Mouse (Mus musculus): ENCODE data around the gene Usp2. TPM values are rescaled to one million over a fixed set of nuclear protein-coding genes. Genes with fewer than 3 reads are reported as not detected.

Usp2 gene
- polyA plus RNA-seq, 1 experiment: 16.4 TPM

DNA sequence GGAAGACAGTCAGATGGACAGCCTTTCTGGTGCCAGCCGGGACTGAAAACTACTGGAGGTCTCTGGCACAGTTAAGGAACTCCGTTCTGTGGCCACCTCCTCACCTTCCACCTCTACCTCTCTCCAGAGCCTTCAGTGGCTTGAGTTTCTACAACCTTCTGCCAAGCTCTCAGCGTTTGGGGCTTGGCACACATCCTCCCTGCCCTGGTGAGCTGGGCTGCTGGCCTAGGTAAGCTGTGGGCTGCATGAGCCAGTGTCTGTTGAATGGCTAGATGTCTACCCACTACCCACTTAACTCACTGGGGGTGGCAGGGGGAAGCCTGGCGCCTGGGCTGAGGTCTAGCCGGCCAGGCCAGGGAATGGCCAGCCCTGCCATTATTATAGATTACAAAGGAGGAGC is 6.3 kb downstream of the Usp2 start:
- WGBS: 87% methylated on average over 5 of the region's 5 CpGs
- no peak for DNase-seq (ENCODE audit: low read depth, low spot score)

DNA sequence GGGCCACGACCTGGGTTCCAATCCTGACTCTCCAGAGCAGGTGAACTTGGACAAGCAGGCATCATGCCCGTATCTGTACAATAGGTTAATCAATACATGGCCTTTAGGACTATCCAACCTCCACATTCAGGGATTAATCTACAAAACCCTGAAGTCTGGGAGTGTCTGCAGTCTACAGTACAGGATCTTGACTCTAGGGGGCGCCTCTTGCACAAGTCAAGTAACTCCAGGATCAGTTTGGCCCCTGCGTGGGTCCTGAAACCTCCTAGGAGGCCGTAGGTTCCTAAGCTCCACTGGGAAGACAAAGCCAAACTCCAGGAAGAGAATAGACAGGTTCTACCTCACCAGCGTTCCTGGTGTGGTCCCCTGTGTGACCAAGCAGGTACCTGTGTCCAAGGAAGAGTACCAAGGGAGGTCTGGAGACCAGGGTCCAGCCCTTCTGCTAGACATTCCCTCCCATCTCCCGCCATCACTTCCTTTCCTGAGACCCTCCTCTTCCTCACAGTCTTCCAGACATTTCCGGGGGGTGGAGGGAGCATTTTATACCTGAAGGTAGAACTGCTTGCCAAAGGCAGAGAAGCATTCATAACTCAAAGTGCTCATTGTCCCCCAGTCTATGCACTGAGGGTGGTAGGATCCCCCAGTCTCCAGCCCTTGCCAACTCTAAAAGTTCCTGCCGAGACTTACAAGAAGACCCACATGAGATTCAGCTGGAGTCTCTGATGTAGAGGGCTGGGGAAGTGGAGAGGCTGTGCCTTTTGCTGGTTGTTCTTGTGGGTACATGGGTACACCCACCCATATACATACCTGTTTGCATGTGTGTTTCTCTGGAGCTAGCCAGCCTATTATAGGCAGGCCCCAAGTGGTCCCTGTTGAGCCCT is 7.8 kb downstream of the Usp2 start:
- 64% methylated on average over 9 of the region's 9 CpGs for WGBS
- no peak for DNase-seq (ENCODE audit: low read depth, low spot score)

DNA sequence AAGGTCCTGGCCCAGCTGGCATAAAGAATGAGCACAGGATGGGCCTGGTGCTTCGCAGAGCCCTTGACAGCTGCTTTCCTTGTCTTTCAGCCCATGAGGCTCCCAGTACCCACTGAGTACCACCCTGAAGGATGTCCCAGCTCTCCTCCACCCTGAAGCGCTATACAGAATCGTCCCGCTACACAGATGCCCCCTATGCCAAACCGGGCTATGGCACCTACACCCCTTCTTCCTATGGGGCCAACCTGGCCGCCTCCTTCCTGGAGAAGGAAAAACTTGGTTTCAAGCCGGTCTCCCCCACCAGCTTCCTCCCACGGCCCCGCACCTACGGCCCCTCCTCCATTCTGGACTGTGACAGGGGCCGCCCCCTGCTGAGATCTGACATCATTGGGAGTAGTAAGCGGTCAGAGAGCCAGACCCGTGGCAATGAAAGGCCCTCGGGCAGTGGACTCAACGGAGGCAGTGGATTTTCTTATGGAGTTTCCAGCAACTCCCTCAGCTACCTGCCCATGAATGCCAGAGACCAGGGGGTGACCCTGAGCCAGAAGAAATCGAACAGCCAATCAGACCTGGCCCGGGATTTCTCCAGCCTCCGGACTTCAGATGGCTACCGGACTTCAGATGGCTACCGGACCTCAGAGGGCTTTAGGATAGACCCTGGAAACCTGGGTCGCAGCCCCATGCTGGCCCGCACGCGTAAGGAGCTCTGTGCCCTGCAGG is 8.6 kb downstream of the Usp2 start:
- 83% methylated on average over 24 of the region's 24 CpGs for WGBS
- DNase-seq (ENCODE audit: low read depth, low spot score): no peak

DNA sequence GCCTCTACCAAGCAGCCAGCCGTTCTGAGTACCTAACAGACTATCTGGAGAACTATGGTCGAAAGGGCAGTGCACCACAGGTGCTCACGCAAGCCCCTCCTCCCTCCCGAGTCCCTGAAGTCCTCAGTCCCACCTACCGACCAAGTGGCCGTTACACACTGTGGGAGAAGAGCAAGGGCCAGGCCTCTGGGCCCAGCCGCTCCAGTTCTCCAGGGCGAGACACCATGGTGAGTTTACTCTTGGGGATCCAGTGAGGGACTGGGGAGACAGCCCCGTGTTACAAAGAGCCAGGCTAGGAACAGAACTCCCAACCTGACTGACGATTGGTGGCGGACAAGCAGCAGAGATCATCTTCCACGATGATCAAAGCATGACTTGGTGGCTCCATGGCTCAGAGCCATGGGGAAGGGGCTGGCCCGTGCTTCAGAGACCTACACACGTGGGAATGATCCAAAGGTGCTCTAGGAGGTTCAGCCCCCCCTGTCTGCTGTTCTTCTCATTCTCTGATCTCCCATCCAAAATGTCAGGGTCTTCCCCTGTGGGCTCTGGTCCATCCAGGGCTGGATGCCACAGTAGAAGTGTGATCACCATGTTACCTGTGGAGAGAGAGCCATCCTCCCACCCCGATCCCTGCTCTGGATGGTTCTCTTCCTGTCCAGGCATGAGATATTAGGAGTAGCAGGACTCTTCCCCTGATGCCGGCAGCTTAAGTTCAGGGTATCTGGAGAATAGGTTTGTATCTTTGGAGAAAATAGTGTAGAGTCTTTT is 9.4 kb downstream of the Usp2 start:
- 75% methylated on average over 16 of the region's 16 CpGs for WGBS
- no peak for DNase-seq (ENCODE audit: low read depth, low spot score)

DNA sequence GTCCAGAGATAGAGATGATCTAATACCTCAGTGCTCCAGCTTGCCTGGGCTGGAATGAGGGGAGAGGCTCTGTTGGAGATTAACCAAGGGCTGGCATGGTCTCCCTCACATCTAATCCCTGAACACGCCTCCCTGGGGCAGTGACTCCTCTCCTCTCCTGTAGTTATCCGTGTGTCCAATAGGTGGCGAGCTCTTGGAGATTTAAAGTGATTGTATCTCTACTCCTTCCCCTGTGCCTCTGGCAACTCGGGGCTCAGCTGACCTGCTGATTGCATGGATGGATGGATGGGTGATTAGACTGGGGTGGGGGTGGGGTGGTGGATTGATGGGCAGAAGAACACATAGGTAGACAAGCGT is 9.9 kb downstream of the Usp2 start:
- 18% methylated on average over 5 of the region's 5 CpGs for WGBS
- DNase-seq (ENCODE audit: low read depth, low spot score): no peak

DNA sequence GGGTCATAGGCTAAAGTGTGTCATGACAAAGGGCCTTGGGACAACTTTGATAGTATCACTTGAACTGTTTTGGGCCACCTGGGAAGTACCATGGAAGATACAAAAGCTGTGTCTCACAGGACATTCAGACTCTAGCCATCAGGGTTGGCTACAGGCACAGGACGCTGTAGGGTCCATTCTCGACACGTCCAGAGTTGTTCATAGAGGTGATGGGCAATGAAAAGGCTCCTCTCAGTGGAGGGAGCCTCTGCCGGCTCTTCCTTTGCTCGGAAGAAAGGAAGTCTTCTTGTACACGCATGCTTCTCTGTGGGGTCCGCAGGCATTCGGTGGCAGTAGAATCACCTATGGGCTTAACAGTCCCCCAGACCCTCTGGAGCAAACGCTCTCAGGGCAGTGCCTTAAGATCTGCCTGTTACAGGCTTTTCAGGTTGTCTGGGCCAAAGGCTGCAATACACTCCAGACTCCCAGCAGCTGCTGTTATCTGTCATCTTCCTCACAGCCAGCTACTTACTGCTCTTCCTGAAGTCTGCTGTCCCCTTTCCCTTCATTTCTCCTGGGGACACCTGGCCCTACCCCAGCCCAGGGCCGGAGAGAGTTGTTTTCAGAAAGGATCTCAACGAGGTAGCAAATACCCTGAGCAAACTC is 10.6 kb downstream of the Usp2 start:
- DNase-seq (ENCODE audit: low read depth, low spot score): no peak
- WGBS: 83% methylated on average over 11 of the region's 11 CpGs

DNA sequence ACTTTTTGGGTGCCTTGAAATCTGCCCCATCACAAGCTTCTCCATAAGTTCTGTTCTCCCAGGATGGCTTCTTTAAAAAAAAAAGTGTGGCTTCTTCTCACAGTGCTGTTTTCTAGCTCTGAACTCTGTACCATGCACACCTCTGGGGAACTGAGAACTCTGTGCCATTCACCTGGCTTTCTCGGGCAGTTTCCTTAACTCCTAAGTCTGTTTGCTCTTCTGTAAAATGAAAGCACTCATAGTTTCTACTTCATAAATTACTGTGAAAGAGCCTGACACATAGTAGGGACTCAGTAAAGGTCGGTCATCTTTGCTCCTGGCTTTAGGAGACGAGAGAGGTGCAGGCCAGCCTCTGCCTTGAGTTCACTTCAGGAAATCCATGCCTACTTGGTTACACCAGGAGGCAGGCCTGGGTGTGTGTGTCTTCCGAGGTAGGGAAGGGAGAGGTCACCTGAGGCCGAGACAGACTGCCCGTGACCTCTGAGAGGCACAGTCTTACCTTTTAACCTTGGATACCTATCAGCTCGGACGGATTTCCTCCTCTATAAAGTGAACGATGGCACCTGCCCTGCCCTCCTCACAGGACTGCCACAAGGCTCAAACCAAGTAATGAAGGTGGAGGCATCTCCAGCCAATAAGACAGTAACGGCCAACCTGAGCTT is 11.4 kb downstream of the Usp2 start:
- WGBS: 34% methylated on average over 10 of the region's 10 CpGs
- no peak for DNase-seq (ENCODE audit: low read depth, low spot score)

DNA sequence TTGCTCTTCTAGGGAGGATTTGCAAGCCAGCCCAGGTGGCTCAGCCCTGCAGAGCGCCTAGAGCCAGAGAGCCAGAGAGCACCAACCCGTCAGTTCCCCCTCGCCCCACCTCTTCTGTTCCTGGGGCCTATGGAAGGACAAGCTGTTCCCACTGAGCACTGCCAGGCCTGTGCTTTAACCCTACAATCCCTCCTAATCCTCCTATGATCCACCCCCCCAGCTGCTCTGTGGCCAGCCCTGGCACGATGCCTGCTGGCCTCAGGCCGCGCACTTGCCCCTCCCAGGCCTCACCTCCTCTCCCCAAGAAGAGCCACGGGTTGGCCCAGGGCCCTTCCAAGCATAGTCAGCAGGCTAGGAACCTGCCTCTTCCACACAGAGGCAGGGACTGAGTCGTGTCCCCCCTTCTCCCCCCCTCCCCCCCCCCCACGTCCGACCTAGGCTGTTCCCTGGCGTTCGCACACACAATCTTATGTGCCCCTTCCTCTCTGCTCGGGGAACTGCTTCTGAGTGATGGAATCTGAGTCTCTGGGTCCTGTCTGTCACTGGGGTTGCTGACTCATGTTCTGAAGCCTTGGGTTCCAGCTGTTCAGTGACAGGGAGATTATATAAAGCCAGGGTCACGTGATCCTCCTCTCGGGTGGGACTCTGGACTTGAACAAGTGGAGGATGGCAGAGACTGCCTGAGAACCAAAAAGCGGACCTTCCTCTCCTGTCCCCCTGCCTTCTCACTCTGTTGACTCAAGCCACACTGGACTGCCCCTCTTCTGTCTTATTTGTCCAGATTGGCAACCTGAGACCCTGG is 12.3 kb downstream of the Usp2 start:
- no peak for DNase-seq (ENCODE audit: low read depth, low spot score)
- WGBS: 13% methylated on average over 16 of the region's 16 CpGs

DNA sequence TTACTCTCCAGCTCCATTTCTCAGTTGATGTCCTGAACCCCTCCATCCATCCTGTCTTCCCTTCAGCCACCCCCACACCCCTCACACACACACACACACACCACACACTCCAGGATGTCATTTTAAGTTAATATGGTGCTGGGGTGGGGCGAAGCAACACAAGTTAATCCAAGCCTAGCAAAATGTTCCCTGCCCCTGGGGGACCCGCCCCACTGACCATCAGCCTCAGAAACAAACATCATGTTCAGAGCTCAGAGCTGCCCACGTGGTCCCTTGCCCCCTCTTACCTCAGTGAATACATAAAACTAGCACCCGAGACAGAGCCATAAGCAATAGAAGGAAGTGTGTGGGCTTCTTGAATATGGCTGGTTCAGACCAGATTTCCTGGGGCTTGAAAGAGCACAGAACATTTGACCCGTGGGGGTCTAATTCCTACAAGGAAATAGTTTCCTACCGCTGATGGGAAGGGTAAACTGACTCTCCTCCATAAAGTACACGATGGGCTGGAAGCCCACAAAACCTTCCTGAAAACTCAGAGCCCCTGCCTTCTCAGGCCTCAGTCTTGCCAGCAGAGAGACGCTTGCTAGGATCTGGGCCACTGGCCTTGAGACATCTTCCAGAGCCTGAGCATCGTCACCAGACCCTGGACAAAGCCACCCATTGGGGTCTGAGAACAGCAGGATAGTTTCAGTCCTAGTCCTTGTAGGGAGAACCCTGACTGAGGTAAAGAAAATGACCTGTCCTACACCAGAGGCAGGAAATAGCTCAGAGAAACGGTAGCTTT is 13.4 kb downstream of the Usp2 start:
- DNase-seq (ENCODE audit: low read depth, low spot score): no peak
- 55% methylated on average over 10 of the region's 10 CpGs for WGBS

DNA sequence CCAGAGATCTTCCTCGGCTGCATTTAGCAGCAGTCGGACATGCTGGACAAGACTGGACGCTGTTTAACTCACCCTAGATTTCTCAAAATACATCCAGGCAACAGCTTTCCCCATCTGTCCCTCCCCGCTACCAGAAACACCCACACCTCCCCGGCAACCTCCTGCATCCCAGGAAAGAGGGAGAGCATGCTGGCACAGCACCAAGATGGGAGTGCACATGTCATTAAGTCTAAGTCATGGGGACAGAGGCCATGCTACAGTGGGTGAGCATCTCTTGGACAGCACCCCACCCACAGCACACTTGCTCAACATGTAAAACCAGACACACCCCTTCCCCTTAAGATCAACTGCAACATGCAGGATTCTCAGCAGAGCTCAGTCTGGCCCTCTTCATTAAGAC is 14.1 kb downstream of the Usp2 start:
- no peak for DNase-seq (ENCODE audit: low read depth, low spot score)
- WGBS: 44% methylated on average over 5 of the region's 5 CpGs

DNA sequence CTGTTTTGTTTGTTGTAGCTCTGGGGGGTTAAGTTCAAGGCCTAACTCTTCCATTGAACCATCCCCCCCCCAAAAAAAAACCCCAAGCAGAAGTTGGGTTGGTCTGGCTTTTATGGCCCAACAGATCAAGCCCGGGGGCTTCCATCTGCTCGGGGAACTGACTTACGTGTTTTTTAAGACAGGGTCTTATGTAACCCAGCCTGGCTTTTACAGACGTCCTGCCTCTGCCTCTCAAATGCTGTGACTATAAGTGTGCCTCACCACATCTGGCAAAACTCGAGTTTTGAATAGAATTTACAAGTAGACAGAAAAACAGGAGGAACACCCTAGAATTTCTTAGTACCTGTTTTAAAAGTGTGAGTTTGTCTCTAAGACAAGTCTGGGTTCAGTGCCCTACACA is 14.8 kb downstream of the Usp2 start:
- no peak for DNase-seq (ENCODE audit: low read depth, low spot score)
- WGBS: 67% methylated on average over 5 of the region's 5 CpGs

DNA sequence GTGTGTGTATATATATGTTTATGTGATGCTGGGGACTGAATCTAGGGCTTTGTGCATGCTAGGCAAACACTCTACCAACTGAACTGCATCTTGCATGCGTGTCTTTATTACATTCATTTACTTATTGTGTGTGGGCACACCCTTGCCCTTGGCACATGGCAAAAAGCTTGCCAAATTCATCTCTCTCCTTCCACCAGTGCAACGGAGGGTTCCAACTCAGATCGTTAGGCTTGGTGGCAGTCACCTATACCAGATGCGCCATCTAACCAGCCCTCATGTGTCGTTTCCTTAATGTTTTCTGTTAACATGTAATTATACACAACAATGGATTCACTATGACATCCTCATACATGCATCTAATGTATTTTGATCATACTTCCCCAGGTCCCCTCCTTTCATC is 15.4 kb downstream of the Usp2 start:
- WGBS: 64% methylated on average over 5 of the region's 5 CpGs

DNA sequence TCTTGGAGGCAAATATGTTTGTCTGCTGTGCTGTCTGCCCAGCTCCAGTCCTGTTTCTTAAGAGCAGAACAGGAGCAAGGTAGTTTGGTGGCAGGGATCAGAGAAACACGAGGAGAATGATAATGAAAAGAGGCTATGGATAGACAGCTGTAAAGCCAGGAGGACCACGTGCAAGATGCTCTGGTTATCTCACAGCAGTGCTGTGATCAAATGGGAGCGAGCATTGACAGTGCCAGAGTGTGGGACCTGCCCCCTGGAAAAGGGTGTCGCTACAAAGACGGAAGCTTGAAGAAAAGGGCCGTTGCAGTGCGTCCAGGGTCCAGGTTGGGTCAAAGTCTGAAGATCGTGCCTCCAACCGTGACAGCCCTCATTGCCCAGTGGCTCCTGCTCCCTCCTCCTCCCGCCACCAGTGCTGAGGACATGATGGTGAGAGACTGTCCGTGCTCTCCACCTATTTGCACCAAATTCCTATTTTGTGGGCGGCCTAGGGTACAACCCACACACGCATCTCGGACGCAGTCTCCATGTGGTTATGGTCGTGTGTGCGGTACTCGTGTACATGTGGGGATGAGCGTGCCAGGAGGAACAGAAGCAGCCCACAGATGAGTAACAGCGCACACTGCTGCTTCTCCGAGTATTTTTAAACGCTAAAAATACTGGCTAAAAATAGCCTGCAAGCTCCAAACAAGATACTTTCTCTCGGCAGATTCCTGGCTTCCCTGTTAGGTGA is 16.7 kb downstream of the Usp2 start:
- WGBS: 6% methylated on average over 23 of the region's 23 CpGs
- no peak for DNase-seq (ENCODE audit: low read depth, low spot score)

More for the DNA sequence above, 15.4 kb downstream of the Usp2 start:
- no peak for DNase-seq (ENCODE audit: low read depth, low spot score)

DNA sequence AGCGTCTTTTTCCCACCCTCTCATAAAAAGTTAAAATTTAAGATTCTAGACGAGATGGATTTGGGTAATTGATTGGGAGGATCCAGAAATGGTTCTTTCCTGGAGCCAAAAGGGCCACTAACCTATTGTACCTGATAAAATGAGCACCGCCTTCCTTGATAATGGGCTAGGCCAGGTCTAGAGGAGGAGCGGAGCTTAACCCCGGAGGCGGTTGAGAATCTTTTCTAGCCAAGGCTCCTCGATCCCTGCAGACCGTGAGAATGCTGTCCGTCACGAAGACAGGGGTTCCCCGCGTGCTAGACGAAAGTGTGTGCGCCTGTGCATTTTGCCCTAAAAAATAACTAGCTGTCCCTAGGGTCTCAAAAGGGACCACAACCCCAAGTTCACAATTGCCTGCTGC is 17.4 kb downstream of the Usp2 start:
- 3% methylated on average over 14 of the region's 14 CpGs for WGBS
- DNase-seq (ENCODE audit: low read depth, low spot score): no peak

DNA sequence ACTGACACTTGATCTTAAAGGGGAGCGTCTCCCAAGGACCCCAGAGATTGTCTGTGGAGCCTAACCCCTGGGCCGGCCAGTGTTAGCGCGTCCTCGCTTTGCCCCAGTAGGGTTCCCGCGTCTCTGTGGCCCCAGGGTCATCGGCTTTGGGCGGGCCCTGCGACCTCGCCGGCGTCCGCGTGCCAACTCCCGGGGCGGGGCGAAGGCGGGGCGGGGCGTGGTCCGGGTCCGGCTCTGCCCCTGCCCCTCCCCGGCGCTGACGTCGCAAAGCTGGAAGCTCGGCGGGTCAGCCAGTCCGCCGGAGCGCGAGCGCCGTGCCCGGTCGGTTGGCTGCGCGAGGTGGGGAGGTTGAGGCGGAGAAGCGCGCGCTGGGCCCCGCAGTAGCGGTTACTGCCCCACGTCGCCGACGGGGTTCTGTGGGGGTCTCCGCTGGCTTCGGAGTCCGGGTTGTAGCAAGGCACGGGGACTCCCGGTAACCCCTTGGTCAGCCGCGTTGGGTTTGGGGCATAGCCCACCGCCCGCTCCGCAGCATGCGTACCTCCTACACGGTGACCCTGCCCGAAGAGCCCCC is 17.9 kb downstream of the Usp2 start:
- DNase-seq (ENCODE audit: low read depth, low spot score): peak; percentile 78
- under 1% methylated on average over 55 of the region's 62 CpGs for WGBS

DNA sequence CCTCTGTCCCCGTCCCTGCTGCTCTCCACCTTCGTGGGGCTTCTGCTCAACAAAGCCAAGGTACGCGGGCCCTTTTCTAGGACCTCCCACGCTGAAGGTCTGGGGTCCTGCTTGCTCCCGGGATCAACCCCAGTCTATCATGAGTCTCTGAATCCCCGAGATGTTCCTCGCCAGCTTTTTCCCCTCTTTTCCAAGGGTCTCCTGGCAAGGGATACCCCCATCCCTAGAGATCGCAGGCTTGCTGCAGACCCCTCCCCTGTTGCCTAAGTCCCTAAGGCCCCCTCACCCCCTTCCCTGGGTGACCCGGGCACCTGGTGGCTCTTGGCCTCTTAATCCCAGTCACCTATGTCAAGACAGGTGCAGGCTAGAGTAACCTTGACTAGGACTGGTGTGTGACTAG is 18.5 kb downstream of the Usp2 start:
- no peak for DNase-seq (ENCODE audit: low read depth, low spot score)

More for the DNA sequence above, 18.5 kb downstream of the Usp2 start:
- WGBS: 6% methylated on average over 10 of the region's 10 CpGs

Measured in large intestine, adult 2 months (tissue).